Mouse (Mus musculus) kidney, postnatal 4 days (tissue): ENCODE data around the gene Nr0b1.
A peak's percentile ranks its signal among the peaks of the same experiment; 100 is the strongest.

Experiments used
- DNase-seq, 2 experiments: peaks; one replicate each; pipeline ENCODE4 v3.0.0; 2021; ENCODE audit warnings: mixed read lengths in 2 of 2

Gene Nr0b1

DNA sequence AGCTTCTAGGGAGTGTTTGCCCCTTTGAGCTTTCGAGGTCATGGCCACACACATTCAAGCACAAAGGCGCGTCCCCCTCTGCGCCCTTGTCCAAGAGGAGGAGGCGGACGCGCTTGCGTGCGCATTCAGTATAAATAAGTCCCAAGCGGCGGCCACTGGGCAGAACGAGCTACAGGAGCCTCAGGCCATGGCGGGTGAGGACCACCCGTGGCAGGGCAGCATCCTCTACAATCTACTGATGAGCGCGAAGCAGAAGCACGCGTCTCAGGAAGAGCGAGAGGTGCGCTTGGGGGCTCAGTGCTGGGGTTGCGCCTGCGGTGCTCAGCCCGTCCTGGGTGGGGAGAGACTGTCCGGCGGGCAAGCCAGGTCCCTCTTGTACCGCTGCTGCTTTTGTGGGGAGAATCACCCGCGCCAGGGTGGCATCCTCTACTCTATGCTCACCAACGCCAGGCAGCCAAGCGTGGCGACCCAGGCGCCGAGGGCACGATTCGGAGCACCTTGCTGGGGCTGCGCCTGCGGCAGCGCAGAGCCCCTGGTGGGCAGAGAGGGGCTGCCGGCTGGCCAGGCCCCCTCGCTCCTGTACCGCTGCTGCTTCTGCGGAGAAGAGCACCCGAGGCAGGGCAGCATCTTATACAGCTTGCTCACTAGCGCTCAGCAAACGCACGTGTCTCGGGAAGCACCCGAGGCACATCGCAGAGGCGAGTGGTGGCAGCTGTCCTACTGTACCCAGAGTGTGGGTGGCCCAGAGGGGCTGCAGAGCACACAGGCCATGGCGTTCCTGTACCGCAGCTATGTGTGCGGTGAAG, at the start of gene Nr0b1:
TSS of gene Nr0b1 (plus strand) at position 151 of the 806 bp plus-strand sequence.
- DNase-seq: peak; percentile 12 to 22

DNA sequence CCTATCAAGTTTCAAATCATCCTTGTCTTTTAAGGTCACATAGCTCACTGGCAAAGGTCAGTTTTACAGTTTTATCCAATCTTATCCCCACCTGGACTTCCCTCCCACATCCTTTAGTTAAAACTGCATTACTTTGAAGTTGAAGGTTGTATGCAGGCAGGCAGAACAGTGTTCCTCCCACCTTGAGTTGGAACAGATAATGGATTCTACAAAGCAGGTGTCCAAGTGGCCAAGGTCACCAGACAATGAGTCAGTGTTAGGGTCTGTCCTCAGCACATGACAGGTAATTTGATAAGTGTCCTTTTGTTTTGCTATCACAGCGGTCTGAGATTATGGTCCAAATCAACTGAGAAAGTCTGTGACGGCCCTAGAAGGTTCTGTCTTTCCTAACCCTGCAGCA, 4.3 kb upstream of the Nr0b1 start:
- DNase-seq: no peak

DNA sequence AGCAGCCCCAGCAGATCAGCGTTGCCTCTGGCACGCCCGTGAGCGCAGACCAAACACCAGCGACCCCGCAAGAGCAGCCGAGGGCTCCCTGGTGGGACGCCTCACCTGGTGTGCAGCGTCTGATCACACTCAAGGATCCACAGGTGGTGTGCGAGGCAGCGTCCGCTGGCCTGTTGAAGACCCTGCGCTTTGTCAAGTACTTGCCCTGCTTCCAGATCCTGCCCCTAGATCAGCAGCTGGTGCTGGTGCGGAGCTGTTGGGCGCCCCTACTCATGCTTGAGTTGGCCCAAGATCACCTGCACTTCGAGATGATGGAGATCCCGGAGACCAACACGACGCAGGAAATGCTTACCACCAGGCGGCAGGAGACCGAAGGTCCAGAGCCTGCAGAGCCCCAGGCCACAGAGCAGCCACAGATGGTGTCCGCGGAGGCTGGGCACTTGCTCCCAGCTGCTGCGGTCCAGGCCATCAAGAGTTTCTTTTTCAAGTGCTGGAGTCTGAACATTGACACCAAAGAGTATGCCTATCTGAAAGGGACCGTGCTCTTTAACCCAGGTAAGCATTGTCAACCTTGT, 943 bp downstream of the Nr0b1 start:
- peak; percentile 6 to 11 for DNase-seq

DNA sequence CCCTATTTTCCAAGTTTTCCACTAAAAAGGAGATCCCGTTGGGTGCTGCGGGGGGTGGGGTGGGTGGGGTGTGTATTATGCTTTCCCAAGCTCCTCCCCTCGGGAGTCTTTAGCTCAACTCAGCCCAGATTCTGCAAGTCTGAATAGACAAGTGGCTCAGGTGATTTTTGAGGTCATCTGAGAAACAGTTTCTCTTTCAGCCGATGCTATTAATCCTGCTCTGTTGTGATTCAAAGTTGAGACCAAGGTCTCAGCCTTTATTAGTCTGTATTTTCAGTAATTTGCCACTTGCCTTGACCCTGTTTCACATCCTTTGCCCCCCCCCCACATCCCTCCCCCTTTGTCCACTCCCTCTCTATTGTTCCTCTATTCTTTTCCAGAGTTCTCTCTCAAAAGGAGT, 1.8 kb downstream of the Nr0b1 start:
- no peak for DNase-seq

DNA sequence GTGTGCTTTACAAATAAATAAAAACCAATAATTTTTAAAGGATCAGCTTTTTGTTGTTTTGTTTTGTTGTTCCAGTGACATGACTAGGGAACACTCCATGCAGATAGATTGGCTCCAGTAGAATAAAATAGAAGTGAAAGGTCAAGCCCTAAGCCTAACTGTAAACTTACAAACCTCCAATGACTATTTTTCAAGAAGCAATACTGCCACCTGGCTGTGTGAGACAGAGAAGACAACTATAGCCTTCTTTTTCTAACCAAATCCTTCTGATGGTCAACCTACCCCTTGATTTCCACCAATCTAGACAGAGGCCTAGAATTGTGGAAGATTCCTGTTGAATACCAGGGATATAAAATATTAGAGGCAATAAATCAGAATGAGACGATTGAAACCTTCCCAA, 45.7 kb downstream of the Nr0b1 start:
- DNase-seq: no peak
